Mouse (Mus musculus) limb, embryonic 14.5 days (tissue): ENCODE data around the gene Mptx2. TPM values are rescaled to one million over a fixed set of nuclear protein-coding genes. Genes with fewer than 3 reads are reported as not detected.

Experiments
- ATAC-seq: fragments of 200-750 bp; cut with Nextera tagmentation; 2 replicates; pipeline ENCODE4 v1.8.0; 2017; ENCODE audit warnings: low read depth, moderate number of reproducible peaks, moderate TSS enrichment; ENCODE audit not compliant: low FRiP score
- DNase-seq: peaks from one replicate; pipeline ENCODE4 v3.0.0-alpha.2; 2015; ENCODE audit warnings: low spot score
- H3K27ac ChIP-seq: fragments of 300-500 bp; sonication (generic); replicated peaks from 2 replicates; pipeline ENCODE4 v1.5.1; 2014; ENCODE audit warnings: low read depth, mild to moderate bottlenecking, low read length, moderate library complexity, mixed read lengths
- H3K27me3 ChIP-seq: fragments of 300-500 bp; sonication (generic); 2 replicates; pipeline ENCODE4 v1.6.1; 2014; ENCODE audit warnings: low read length, mixed read lengths; ENCODE audit not compliant: control insufficient read depth, insufficient read depth
- H3K36me3 ChIP-seq: fragments of 300-500 bp; sonication (generic); 2 replicates; pipeline ENCODE4 v1.6.1; 2014; ENCODE audit warnings: mild to moderate bottlenecking, low read length, moderate library complexity, mixed read lengths; ENCODE audit not compliant: control insufficient read depth, insufficient read depth
- H3K4me1 ChIP-seq: fragments of 300-500 bp; sonication (generic); 2 replicates; pipeline ENCODE4 v1.6.1; 2014; ENCODE audit warnings: antibody characterized with exemption, low read length, mixed read lengths; ENCODE audit not compliant: control insufficient read depth, insufficient read depth
- H3K4me2 ChIP-seq: fragments of 300-500 bp; sonication (generic); replicated peaks from 2 replicates; pipeline ENCODE4 v1.6.1; 2014; ENCODE audit warnings: low read depth, mild to moderate bottlenecking, low read length, moderate library complexity; ENCODE audit not compliant: severe bottlenecking
- H3K4me3 ChIP-seq: fragments of 300-500 bp; sonication (generic); replicated peaks from 2 replicates; pipeline ENCODE4 v1.5.1; 2014; ENCODE audit warnings: low read length
- H3K9ac ChIP-seq: fragments of 300-500 bp; sonication (generic); 2 replicates; pipeline ENCODE4 v1.6.1; 2014; ENCODE audit warnings: mild to moderate bottlenecking, low read depth, low read length, moderate library complexity; ENCODE audit not compliant: severe bottlenecking
- H3K9me3 ChIP-seq: fragments of 300-500 bp; sonication (generic); 2 replicates; pipeline ENCODE4 v1.6.1; 2016; ENCODE audit warnings: low read length; ENCODE audit not compliant: control insufficient read depth
- POLR2A ChIP-seq: fragments of 200-500 bp; IDR thresholded peaks from 2 replicates; pipeline ENCODE4 v1.8.0; 2012; ENCODE audit warnings: inconsistent platforms, mild to moderate bottlenecking, moderate library complexity, borderline replicate concordance; ENCODE audit not compliant: insufficient read depth, insufficient read length; ENCODE audit errors: extremely low read depth
- WGBS: fragments of 180-500 bp; shearing (Covaris S2); extraction: QIAGEN DNeasy Blood & Tissue Kit; methylation state at CpG from one replicate; pipeline ENCODE4 v1.1.7; 2014; 5-methylcytosine and 5-hydroxymethylcytosine counted together
- polyA plus RNA-seq, 2 experiments: library from polyadenylated mRNA; depleted of rRNA in 1 of 2; stranded (reverse) in 1 of 2; unstranded in 1 of 2; fragments of >200 nt; fragmentation: Nextera tagmentation in 1 of 2; extraction: Ambion mirVana in 1 of 2; gene quantifications; 2 replicates each; pipeline versions ENCODE4 v1.2.1 to v1.2.3; 2012 to 2014

Gene Mptx2
- not detected in 2 replicates for polyA plus RNA-seq (2012; rRNA removed)
- not detected in 2 replicates for polyA plus RNA-seq (2014; fragmentation: Nextera tagmentation; extraction: Ambion mirVana)

- Histone ChIP-seq H3K9me3 (no peaks in the 10 kb centered on the region), H3K4me1 (no peaks in the 10 kb centered on the region), H3K27ac (no peak within 1 kb of the TSS), H3K36me3 (no peaks in the 10 kb centered on the region), H3K4me3 (no peak within 1 kb of the TSS), H3K27me3 (no peaks in the 10 kb centered on the region), H3K4me2 (no peak within 1 kb of the TSS), H3K9ac (no peak within 1 kb of the TSS)
- WGBS = 75% methylated on average over 3 of the region's 3 CpGs
- DNase-seq = no peak
- ATAC-seq = no peak
- TF ChIP-seq POLR2A = no peak
Measured at GRCm38 (mm10) chr1:173277677-173278076, at the start of gene Mptx2. TSS of gene Mptx2 (minus strand) at chr1:173277777.

DNA sequence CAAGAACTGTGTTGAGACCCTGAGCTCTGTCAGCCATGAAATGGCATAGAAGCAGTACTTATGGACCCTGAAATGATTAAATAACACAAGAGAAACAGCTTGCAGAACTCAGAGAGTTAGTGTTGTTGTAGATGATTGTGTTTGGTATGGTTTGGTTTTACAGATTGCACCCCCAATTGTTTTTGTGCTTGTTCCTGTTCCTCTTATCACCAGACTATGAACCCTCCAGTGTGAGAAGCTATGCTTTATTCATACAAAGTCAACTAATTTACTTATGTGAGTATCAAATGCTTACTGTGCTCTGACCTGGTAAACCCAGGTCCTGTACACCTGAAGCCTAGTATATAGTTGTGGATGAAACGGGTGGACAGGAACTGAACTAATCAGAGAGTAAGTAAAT lies 49.0 kb upstream of the Mptx2 start:
- Histone ChIP-seq H3K9me3 (no peaks in the 10 kb centered on the region), H3K27ac (no peak overlapping the region), H3K27me3 (no peaks in the 10 kb centered on the region), H3K4me3 (no peak overlapping the region), H3K9ac (no peak overlapping the region), H3K4me1 (no peaks in the 10 kb centered on the region), H3K4me2 (no peak overlapping the region), H3K36me3 (no peaks in the 10 kb centered on the region)
- DNase-seq = no peak
- ATAC-seq = no peak
- TF ChIP-seq POLR2A = no peak
- 74% methylated on average over 1 of the region's 1 CpGs for WGBS

GRCm38 (mm10) chr1:173325395-173325794 lies 47.8 kb upstream of the Mptx2 start:
- no peak overlapping the region for H3K4me3 ChIP-seq
- no peaks in the 10 kb centered on the region for H3K36me3 ChIP-seq
- no peaks in the 10 kb centered on the region for H3K27me3 ChIP-seq
- DNase-seq (no peak), ATAC-seq (no peak)
- no peak overlapping the region for H3K27ac ChIP-seq
- no peaks in the 10 kb centered on the region for H3K4me1 ChIP-seq
- no peak overlapping the region for H3K4me2 ChIP-seq
- WGBS = 87% methylated on average over 1 of the region's 1 CpGs
- TF ChIP-seq POLR2A = no peak
- no peaks in the 10 kb centered on the region for H3K9me3 ChIP-seq
- no peak overlapping the region for H3K9ac ChIP-seq

- TF ChIP-seq POLR2A = no peak
- 50% methylated on average over 4 of the region's 4 CpGs for WGBS
- Histone ChIP-seq H3K27me3 (no peaks in the 10 kb centered on the region), H3K9ac (no peak overlapping the region), H3K27ac (no peak overlapping the region), H3K36me3 (no peaks in the 10 kb centered on the region), H3K4me3 (no peak overlapping the region), H3K9me3 (no peaks in the 10 kb centered on the region), H3K4me1 (no peaks in the 10 kb centered on the region), H3K4me2 (no peak overlapping the region)
- no peak for ATAC-seq
- no peak for DNase-seq
Measured at GRCm38 (mm10) chr1:173324961-173325360, 47.4 kb upstream of the Mptx2 start.

- H3K4me1 ChIP-seq = no peaks in the 10 kb centered on the region
- H3K27ac ChIP-seq = no peak overlapping the region
- ATAC-seq (no peak), DNase-seq (no peak)
- H3K9ac ChIP-seq = no peak overlapping the region
- no peak for TF ChIP-seq POLR2A
- H3K36me3 ChIP-seq = no peaks in the 10 kb centered on the region
- no peaks in the 10 kb centered on the region for H3K9me3 ChIP-seq
- WGBS = 30% methylated on average over 5 of the region's 5 CpGs
- no peak overlapping the region for H3K4me3 ChIP-seq
- H3K4me2 ChIP-seq = no peak overlapping the region
- H3K27me3 ChIP-seq = no peaks in the 10 kb centered on the region
Measured at GRCm38 (mm10) chr1:173323839-173324585, 46.4 kb upstream of the Mptx2 start.
